Mouse (Mus musculus) ES-E14 (cell line): Measurements from ENCODE around the gene Tgfbrap1.

Experiments used
- HCFC1 ChIP-seq: IDR thresholded peaks from 2 replicates; pipeline ENCODE4 v1.6.1; 2012; ENCODE audit warnings: low read length, inconsistent platforms, borderline replicate concordance; ENCODE audit not compliant: insufficient read depth
- MAFK ChIP-seq: IDR thresholded peaks from 2 replicates; pipeline ENCODE4 v1.6.1; 2014; ENCODE audit warnings: mild to moderate bottlenecking, low read depth, low read length, inconsistent platforms; ENCODE audit not compliant: insufficient read depth
- ZC3H11A ChIP-seq: IDR thresholded peaks from 2 replicates; pipeline ENCODE4 v1.6.1; 2012; ENCODE audit warnings: low read depth, mild to moderate bottlenecking, inconsistent platforms, low read length, borderline replicate concordance
- ZNF384 ChIP-seq: IDR thresholded peaks from 2 replicates; pipeline ENCODE4 v1.6.1; 2012; ENCODE audit warnings: low read depth, low read length, inconsistent platforms

DNA sequence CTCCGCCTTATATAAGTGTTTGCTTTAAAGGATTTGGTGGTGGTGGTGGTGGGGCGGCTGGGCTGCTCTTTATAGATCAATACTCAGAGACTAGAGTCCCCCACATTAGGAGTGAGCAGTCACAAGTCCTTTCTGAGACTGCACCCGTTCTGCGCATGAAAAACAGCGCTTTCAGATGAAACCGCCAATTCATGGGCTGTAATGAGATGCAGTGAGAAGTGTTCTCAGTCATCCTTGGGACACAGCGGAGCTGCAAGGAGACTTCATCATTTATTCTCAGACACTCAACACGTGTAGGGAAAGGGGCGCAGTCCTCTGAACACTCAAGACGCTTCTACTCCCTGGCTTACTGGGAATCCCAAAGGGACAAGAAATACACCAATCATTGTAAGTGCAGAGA lies 50.6 kb downstream of the Tgfbrap1 start:
- TF ChIP-seq ZC3H11A = no peak
- no peak for TF ChIP-seq HCFC1
- TF ChIP-seq ZNF384 = no peak
- no peak for TF ChIP-seq MAFK
